Mouse (Mus musculus) CH12F3 (cell line): ENCODE measurements around the gene Mfap3l.
"Not testable (repeated sequence)": the region's sequence is repeated elsewhere in the genome, so short reads cannot be mapped to it uniquely, and the experiment has no call there.

Source experiments
- in situ Hi-C: fragments of 300-500 bp; cut with MboI; formaldehyde crosslinking; loops from 2 replicates; pipeline ENCODE4 v1.14.3; 2020; ENCODE audit warnings: low sequenced_read_pairs

Gene Mfap3l

GRCm38 (mm10) chr8:60632250-60632932 is at the start of gene Mfap3l:
TSS of gene Mfap3l (plus strand) at chr8:60632827.
- in situ Hi-C loops: no loop called here

GRCm38 (mm10) chr8:60583369-60583768 is 49.3 kb upstream of the Mfap3l start:
- in situ Hi-C loops: no loop called here

DNA sequence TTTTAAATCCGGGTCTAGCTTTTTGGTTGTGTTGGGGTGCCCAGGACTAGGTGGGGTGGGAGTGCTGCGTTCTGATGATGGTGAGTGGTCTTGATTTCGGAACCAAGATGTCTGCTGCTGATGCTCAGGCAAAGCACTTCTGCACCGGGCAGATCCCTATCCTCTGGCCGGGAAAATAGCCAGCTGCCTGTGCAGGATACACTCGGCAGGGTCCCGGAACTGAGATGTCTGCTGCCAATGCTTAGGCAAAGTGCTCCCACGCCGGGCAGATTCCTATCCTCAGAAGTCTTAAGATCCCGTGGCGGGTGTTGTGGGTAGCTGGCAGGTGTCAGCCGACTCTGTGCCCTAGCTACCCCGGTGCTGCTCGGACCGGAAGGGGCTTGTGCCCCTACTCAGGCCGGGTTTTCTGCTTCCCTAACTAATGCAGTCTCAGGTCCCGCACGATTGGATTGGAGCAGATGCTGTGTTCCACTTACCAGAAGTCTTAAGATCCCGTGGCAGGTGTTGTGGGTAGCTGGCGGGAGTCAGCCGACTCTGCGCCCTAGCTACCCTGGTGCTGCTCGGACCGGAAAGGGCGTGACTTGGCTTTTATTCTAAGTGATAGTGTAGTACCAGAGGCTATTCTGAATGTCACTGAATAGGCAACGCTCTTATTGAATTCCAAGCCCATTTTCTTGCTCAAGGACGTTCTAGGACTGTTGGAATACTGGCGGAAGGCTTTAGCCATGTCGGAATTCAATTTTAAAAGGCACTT is 41.1 kb upstream of the Mfap3l start:
- in situ Hi-C loops: not testable (repeated sequence)

DNA sequence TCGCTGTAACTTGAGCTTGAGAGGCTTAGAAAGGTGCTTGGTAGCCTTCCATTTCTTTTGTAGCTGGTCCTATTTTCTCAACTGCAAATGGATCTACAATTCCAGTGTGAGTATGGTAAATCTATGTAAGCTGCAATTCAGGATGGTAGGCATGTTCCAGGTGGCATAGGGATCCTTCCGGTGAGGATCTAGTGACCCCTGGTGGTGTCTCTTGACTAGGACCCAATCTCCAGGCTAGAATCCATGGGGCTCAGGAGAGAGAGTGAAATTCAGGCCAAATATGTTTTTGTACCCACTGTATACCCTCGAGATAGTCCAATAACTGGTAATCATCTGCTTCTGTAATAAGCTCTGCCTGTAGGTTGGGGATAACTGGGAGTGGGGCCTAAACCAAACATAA is 37.9 kb upstream of the Mfap3l start:
- in situ Hi-C loops: no loop called here

DNA sequence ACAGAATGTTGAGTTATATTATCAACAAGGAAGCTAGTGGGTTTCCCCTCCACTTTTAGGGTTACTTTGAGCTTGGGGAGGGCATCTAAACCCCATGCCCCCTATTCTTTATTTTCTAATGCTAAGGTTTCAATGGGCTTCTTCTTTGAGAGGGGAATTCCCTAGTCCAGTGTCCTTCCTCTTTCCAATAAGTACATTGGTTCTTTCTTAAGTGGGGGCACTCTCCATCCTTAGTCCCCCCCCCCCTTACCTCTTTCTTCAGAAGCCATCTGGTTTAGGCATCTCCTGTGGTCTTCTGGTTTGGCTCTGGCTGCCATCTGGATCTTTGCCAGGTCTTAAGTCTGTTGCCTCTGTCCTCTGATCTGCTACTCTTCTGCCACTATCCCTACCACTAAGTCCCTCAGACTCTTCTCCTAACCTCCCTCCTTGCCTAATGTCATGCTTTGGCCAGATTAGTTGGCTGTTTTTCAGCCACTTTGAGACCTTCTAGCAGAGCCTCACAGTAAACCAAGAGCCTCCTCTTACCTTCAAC is 21.0 kb upstream of the Mfap3l start:
- in situ Hi-C loops: loop anchor here (25.0 kb wide), 2 partner anchors 251 to 901 kb away; no protein-coding TSS in a partner anchor

DNA sequence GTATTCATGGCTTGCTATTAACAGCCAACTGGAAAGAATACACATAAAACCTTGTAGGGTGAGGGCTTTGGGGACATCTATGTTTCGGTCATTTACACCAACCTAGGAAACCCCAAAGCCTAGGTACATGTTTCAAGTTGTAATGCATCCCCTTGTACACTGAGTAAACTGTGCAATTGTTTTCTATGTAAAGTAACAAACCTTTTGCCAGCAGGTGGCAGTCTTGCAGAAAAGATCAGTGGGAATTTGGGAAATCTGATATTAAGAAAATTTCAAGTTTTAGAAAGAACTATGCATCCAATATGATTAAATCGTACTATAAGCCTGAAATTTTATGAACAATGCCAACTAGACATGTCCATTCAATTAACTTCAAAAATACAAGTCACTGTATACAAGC is 15.7 kb upstream of the Mfap3l start:
- in situ Hi-C loops: loop anchor here (25.0 kb wide), 2 partner anchors 245 to 895 kb away; no protein-coding TSS in a partner anchor

GRCm38 (mm10) chr8:60621561-60621960 is 11.1 kb upstream of the Mfap3l start:
- in situ Hi-C loops: loop anchor here (25.0 kb wide), 2 partner anchors 241 to 891 kb away; no protein-coding TSS in a partner anchor

DNA sequence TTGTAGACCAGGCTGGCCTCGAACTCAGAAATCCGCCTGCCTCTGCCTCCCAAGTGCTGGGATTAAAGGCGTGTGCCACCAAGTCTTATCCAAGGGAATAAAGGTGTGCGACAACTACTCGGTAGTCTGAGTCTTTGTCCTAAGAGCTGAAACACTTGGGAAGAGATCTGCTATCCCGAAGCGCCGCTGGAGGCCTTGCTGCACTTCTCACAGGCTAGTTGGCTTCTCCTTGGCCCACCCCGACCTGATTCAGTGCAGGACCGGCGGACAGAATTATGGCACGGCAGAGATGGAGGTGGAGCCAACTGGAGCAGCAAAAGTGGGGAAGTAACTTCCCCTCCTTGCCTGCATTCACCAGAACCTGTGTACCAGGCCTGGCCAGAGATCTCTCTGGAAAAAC is 10.6 kb upstream of the Mfap3l start:
- in situ Hi-C loops: loop anchor here (25.0 kb wide), 2 partner anchors 240 to 890 kb away; no protein-coding TSS in a partner anchor

GRCm38 (mm10) chr8:60623438-60623837 is 9.2 kb upstream of the Mfap3l start:
- in situ Hi-C loops: loop anchor here (25.0 kb wide), 2 partner anchors 239 to 889 kb away; no protein-coding TSS in a partner anchor

GRCm38 (mm10) chr8:60624722-60625121 is 7.9 kb upstream of the Mfap3l start:
- in situ Hi-C loops: loop anchor here (25.0 kb wide), 2 partner anchors 238 to 888 kb away; no protein-coding TSS in a partner anchor

- in situ Hi-C loops: no loop called here
Measured at GRCm38 (mm10) chr8:60627937-60628336, 4.7 kb upstream of the Mfap3l start.

DNA sequence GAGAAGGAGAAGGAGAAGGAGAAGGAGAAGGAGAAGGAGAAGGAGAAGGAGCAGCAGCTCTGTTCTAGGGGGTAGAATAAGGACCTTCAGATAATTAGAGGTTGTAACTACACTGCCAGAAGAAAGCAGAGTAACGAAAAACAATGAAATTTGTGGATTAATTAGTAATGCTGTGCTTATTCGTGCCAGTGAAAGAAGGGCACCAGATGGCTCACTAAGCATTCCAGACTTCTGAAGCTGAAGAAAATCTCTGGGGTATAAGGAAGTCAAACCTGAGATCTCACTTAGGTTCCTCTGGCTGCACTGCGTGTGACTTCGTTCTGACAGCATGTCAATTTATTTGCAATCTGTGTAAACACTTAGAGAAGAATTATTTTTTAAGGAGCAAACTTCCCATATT is 3.6 kb upstream of the Mfap3l start:
- in situ Hi-C loops: no loop called here

DNA sequence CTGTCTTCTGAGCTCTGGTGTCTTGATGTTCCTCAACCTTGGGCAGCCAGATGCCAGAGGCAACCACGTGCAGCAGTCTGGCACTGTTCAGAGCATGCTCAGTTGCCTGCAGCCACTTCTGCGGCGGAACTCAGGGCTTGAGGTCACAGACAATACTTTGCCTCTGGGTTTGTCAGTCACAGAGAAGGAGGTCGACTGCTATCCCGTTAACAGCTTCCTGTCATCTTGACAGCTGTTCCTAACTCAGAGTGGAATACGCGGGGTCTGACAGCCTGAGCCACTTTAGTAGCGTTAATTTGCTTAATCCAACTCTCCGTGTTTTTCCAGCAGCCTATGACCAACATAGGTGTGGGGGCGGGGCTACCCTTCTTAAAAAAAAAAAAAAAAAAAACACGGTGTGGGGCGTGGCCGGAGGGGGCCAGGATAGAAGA is 1.1 kb upstream of the Mfap3l start:
- in situ Hi-C loops: no loop called here

GRCm38 (mm10) chr8:60632933-60633655 is 467 bp downstream of the Mfap3l start:
- in situ Hi-C loops: no loop called here

- in situ Hi-C loops: no loop called here
Measured at GRCm38 (mm10) chr8:60634921-60635320, 2.3 kb downstream of the Mfap3l start.

DNA sequence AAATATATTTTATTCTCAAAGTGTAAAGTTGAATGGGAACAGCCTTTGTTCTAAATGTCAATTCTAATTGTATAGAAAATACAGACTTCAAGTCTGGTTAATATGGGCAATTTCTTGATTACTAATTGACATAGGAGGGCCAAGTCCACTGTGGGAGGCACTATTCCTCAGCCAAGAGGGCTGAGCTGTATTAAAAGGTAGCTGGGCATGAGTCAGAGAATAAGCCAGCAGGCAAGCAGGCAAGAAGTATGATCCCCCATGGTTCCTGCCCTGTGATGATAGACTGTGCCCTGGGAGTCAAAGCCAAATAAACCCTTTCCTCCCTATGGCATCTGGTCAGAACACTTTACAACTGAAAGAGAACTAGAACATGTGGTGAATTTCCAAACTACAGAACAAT is 3.2 kb downstream of the Mfap3l start:
- in situ Hi-C loops: no loop called here

GRCm38 (mm10) chr8:60640046-60640445 is 7.4 kb downstream of the Mfap3l start:
- in situ Hi-C loops: no loop called here

DNA sequence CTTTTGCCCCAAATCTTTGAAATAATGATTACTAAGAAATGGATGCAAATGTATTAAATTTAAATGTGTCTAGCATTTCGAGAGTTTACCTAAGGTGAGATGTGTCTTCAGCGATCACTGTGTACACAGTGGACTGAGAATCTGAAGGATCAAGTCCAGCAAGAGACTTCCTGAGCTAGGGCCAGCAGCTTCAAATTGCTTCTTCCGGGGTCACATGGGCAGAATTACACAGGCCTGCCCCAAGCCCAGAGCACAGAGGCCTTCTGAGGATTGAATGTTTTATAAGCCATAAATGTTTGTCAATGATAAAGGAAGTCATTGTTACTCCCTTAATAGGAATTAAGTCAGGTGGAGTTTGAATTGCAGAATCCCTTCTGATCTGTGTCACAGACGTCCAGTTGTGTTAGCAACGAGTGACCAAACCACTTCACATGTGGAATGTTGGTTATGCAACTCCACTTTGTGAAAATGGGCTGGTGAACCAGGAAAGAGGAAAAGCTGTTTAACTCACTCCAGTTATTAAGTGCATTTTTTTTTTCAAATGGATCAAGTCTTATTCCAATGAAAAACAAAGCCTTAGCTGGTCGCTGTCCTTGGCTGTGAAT is 10.9 kb downstream of the Mfap3l start:
- in situ Hi-C loops: no loop called here

- in situ Hi-C loops: no loop called here
Measured at GRCm38 (mm10) chr8:60645164-60645563, 12.5 kb downstream of the Mfap3l start.

DNA sequence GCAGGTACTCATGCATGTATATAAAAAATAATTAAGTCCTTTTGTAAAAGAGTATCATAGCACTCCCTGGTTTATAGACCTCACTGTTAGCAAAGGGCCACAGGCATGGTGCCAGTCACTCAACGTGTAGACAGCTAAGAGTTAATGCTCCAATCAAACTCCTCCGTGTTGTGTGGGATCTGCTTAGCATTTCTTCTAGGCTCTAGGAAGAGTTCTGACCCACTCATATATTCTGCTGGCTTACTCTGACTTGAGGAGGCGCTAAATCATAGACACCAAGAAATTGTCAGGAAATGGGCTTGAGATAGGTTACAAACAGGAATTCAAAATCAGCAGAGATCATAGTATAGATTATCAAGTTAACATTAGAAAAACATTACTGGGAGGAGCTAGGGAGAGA is 13.3 kb downstream of the Mfap3l start:
- in situ Hi-C loops: no loop called here

DNA sequence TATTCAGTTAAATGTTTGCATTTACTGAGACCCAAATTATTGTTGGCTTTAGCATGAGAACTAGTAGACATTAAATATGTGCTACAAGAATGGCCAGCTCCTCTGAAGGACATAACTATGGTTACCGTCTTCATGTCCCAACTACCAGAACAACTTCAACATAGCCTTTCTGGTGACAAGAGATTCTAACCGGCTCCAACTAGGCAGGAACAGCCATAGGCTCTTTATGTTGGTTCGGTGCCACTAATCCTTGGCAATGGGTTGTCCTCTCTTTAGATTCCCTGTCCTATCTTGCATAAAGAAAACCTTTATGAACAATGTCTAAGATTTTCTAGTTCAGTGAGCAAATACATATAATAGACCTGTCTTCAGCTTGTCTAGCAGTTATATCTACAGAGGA is 14.7 kb downstream of the Mfap3l start:
- in situ Hi-C loops: no loop called here
